Comparison of ENCODE assay signal across 14 mouse cellular contexts in the genomic region with DNA sequence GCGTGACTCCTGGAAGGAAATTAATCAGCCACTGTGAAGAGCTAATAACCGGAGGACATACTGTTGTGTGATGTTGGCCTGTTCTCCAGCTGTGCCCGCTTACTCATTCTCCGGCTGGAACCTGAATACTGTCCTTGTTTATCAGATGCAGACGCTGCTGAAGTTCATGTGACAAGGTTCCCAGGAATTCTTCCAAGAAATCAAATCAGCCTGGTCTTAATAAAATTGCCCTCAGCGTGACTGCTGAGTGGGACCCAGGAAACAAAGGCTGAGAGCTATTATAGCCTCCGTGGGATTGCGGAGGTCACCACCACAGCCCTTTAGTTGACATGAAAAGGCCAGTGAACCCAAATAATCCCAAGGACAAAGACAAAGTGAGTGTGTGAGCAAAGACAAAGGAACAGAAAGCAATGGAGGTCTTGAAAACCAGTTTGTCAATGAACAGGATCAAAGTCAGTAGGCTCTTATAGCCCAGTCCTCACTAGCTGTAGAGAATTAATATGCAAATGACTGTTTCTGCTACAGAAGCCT.
DNase-seq lines count a peak whose midpoint lies in the region; ATAC-seq lines count a peak whose summit lies in the region.
"Had no signal": no experiment of that assay in that cellular context is flagged by ENCODE, and none has a peak within 500 bp of the region (broad histone marks: within the 10 kb centered on the region; RNA-seq: fewer than 3 reads in every experiment).

No protein-coding gene starts in this region.

- H3K9me3 ChIP-seq in forebrain, embryonic 13.5 days (replicated peaks): no peaks in the 10 kb centered on the region
- no peaks in the 10 kb centered on the region for H3K9me3 ChIP-seq in midbrain, embryonic 10.5 days (replicated peaks)
- H3K9me3 ChIP-seq: heart, embryonic 13.5 days; limb, embryonic 15.5 days had no signal

- ATAC-seq in forebrain, embryonic 13.5 days: peak; percentile 93
- no peak for ATAC-seq in monocyte, adult 5-6 weeks (replicated peaks; ENCODE audit: insufficient number of reproducible peaks, low FRiP score, low TSS enrichment, poor library complexity, severe bottlenecking)
- ATAC-seq: lung, postnatal 0 days had no signal

- peak; percentile 60 for DNase-seq in embryo, embryonic 11 days
- DNase-seq in midbrain, embryonic 10.5 days (ENCODE audit: low spot score): peak; percentile 49
- peak; percentile 66 for DNase-seq in retina, postnatal 1 day
- no peak for DNase-seq in layer of hippocampus, postnatal 10 days (ENCODE audit: low spot score in 2 of 2)
- no peak for DNase-seq in cerebellum, postnatal 14 days
- DNase-seq: adrenal gland, postnatal 14 days; kidney, adult 2 months; layer of hippocampus, postnatal 36 days; right cerebral cortex, postnatal 4 days had no signal

- under 1% methylated on average over 8 of the region's 8 CpGs for WGBS in forebrain, embryonic 13.5 days
- WGBS in midbrain, embryonic 10.5 days: 23% methylated on average over 8 of the region's 8 CpGs

- H3K36me3 ChIP-seq in forebrain, embryonic 13.5 days (ENCODE audit: poor library complexity, severe bottlenecking): no peaks in the 10 kb centered on the region
- no peaks in the 10 kb centered on the region for H3K36me3 ChIP-seq in midbrain, embryonic 10.5 days
- H3K36me3 ChIP-seq: heart, embryonic 13.5 days; limb, embryonic 15.5 days had no signal

- H3K27ac ChIP-seq in forebrain, embryonic 13.5 days: 0 out of 2 replicates have a peak overlapping the region, but pooled peaks have one; percentile 7
- peak overlapping the region; percentile 74 for H3K27ac ChIP-seq in midbrain, embryonic 10.5 days (replicated peaks)
- H3K27ac ChIP-seq: heart, embryonic 13.5 days; limb, embryonic 15.5 days had no signal

- H3K4me3 ChIP-seq in forebrain, embryonic 13.5 days: no peak overlapping the region
- no peak overlapping the region for H3K4me3 ChIP-seq in midbrain, embryonic 10.5 days
- H3K4me3 ChIP-seq: heart, embryonic 13.5 days; limb, embryonic 15.5 days had no signal

- H3K27me3 ChIP-seq in forebrain, embryonic 13.5 days: no peaks in the 10 kb centered on the region
- no peaks in the 10 kb centered on the region for H3K27me3 ChIP-seq in midbrain, embryonic 10.5 days (ENCODE audit: low read depth, poor library complexity, severe bottlenecking)
- H3K27me3 ChIP-seq: limb, embryonic 15.5 days had no signal

- no peak overlapping the region for H3K9ac ChIP-seq in forebrain, embryonic 13.5 days
- H3K9ac ChIP-seq: heart, embryonic 13.5 days; limb, embryonic 15.5 days had no signal

- no peak overlapping the region for H3K4me2 ChIP-seq in forebrain, embryonic 13.5 days
- H3K4me2 ChIP-seq: heart, embryonic 13.5 days; limb, embryonic 15.5 days had no signal

- peaks cover 12% of the 10 kb centered on the region for H3K4me1 ChIP-seq in forebrain, embryonic 13.5 days
- H3K4me1 ChIP-seq in midbrain, embryonic 10.5 days: peaks cover 22% of the 10 kb centered on the region
- H3K4me1 ChIP-seq: limb, embryonic 15.5 days had no signal

Comparison
In these comparisons a context has a peak if more than half of its experiments do, and no peak if none do; other contexts are left out.
1. DNase-seq: peak in embryo, embryonic 11 days (single experiment), midbrain, embryonic 10.5 days (single experiment) and retina, postnatal 1 day (single experiment); none in layer of hippocampus, postnatal 10 days (0 of 2) and cerebellum, postnatal 14 days (0 of 2).